Mouse (Mus musculus): Measurements from ENCODE around the gene Krt9. TPM values are rescaled to one million over a fixed set of nuclear protein-coding genes. Genes with fewer than 3 reads are reported as not detected.

The Krt9 gene
- total RNA-seq, 2 experiments from 2014 or later: not detected

DNA sequence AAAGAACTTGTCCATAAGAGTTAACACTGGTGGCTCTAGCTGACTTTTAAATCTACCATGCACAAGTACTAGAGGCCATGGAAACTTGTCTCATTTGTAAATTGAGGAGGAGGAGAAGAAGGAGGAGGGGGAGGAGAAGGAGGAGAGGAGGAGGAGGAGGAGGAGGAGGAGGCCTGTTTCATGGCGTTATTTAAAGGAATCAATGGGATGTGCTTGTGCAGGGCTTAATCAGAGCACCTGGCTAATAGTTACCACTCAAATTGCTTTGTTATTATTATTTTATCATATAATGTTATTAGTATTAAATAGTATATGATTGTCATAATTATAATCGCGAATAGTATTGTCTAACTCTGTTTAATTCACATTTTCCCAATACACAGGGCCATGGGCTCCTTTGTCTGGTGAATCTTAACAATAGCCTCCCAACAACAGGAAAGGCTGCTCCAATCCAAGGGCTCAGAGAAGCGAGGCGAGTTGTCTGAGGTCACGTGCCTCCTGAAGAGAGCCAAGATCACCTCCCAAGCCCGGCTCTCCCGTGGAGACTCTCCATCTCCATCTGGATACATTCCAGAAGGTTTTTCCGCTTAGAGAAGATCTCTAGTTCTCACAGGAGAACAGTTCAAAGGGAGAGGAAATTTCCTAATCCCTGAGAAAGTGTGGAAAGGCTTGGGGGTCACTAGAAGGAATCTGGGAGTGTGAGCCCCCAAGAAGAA is 44.3 kb downstream of the Krt9 start, which contains the start of gene Krt19:
Gene Krt19 (minus strand): TSS at position 51 of the 716 bp plus-strand sequence.
- no peak for DNase-seq

DNA sequence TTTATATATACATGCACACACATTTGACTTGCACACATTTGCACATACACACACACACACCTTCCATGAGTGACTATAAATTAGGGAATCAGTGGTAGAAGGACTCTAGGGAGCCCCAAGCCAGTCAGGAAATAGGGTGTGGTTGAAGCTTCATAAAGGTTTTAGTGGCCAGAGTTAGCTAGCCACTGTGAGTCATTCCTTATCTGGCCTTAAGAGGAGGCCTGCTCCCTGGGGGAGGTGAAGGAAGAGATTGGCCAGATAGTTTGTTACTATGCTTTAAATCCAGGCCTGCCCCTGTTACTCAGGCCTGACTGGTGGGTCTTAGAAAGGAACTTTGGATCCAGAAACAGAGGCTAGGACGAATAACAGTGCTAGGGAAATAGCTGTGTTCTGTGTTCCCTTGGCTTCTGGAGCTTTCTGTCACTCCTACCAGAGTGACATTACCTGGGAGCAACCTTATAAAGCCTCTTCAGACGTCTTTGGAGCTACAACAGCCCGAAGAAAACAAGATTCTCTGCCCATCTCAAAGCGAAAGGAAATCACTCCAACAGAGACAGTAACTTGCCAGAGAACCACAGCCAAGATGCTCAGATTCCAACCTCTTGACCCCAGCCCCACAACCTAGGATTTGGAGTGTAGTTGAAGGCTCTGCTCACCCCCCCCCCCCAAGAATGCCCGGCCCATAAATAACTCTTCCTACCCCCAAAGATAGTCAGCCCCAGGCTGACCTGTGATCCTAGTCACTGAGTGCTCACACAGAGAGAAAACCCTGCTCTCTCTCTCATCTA is 45.3 kb downstream of the Krt9 start:
- no peak for DNase-seq

DNA sequence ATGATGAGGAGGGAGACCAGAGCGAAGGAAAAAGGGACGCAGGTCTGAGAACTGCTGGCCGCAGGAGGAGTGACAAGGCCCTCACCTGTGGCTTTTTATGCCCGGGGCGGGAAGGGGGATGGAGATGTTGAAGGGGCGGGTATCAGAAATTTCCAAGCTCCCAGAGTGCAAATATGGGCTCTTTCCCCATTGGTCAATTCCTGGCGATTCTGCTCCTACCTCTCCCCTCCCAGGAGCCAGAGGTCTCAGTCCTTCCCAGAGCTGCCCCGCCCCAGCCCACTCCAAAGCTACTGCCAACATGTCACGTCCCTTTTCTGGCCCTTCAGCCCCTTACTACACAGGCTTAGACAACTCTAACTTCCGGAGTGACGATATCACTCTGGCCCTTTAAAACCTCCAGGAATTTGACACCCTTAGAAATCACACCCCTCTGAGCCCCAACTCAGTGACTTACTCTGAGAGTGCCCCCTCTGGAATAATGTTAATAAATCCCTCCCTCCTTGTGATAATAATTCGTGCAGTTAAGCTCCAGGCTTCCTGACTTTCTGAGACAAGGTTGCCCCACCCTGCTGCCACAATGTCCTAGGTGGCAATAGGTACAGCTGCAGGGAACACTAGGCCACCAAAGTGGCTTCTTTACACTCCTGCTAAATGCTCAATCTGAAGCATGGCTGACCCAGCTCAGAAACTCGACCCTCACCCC is 47.0 kb downstream of the Krt9 start:
- no peak for DNase-seq

DNA sequence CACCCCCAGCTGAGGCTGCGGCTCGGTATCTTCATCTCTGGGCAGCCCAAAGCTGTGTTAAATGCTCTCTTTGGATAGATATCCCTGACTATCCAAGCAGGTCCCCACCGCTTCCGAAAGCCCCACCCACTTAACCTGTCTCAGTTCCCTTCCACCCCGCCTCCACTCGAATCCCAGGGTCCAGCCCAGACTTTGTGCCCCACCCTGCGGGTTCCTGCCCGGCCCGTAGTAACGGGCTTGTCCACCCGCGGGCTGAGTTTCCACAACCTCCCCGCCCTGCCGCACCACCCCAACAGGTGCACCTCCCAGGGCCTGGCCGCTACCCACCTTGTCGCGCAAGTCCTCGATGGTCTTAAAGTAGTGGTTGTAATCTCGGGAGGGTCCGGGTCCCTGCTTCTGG is 47.9 kb downstream of the Krt9 start:
- DNase-seq: no peak

DNA sequence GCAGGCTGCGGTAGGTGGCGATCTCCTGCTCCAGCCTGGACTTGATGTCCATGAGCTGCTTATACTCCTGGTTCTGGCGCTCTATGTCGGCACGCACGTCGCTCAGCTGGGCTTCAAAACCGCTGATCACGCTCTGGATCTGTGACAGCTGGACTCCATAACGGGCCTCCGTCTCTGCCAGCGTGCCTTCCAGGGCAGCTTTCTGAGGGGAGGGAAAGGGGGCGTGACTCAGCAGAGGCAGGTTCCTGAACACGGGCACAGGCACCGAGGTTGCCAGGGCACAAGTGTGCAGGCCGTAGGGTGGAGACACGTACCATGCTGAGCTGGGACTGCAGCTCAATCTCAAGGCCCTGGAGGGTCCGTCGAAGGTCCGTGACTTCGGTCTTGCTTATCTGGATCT is 52.1 kb downstream of the Krt9 start:
- no peak for DNase-seq

DNA sequence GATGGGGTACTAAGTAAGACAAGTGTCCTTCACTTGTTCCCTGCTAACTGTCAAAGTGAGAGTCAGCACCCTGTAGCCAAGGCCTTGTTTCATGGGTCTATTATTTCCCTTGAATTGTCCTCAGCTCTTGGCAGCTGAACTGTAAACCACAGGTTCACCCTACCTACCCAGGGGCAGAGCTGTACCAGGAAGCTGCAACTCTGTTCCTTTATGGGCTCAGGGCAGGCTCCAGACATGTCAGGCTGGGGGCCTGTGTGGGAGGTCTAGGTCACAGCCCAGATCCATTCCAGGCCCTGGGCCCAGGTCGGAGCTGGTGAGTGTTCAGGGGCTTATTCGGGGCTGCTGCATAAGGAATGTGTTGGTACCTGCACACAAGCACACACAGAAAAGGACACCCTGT is 53.7 kb downstream of the Krt9 start:
- no peak for DNase-seq

DNA sequence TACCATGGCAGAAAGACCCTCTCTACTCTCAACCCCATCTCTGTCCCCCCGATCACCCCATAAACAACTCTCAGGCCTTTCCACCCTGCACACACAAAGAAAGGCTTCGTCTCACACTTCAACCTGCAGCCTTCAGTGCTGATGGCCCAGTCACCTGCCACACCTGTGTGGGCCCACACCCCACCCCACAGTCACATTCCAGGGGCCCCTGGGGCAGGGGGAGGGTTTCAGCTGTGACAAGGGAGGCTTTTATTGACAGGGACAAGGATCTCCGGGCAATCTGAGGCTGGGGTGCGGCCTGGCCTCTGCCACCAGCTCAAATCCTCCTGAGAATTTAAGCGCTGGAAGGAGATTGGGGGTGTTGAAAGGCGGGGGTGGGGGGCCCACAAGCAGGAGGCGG is 54.2 kb downstream of the Krt9 start:
- no peak for DNase-seq

DNA sequence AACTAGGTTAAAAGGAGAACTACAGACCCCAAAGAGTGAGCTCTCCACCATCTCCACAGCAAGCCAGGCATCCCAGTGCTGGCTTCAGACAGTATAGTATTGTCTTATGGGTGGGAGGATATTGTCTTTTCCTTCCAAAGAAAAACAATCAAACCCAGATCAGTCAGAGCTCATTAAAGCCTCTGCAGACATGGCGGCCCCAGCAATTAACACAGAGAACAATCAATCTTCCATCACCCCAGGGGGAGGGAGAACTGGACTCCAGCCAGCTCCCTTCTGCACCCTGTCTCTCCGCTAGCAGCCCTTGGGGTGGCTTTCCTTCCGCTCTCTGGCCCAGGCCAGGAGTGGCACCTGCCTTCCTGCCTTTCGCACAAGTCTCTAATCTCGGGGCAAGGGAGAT is 55.4 kb downstream of the Krt9 start:
- no peak for DNase-seq

Other genes with a start within 250 kb of the Krt9 start
- not detected for gene Krtap9-5, start 244.8 kb downstream of the Krt9 start, total RNA-seq (2021)
- not detected for gene Krtap29-1, start 214.2 kb downstream of the Krt9 start, total RNA-seq (2021)
- not detected for gene Krtap16-1, start 206.6 kb downstream of the Krt9 start, total RNA-seq (2021)
- gene Krtap17-1, start 199.3 kb downstream of the Krt9 start, total RNA-seq (2021): not detected
- not detected for gene Krt33a, start 177.0 kb downstream of the Krt9 start, total RNA-seq (2021)
- gene Krt33b, start 163.4 kb downstream of the Krt9 start, total RNA-seq (2021): not detected
- gene Krt34, start 151.7 kb downstream of the Krt9 start, total RNA-seq (2021): not detected
- not detected for gene Krt31, start 142.7 kb downstream of the Krt9 start, total RNA-seq (2021)
- not detected for gene Krt32, start 105.0 kb downstream of the Krt9 start, total RNA-seq (2021)
- gene Krt35, start 97.0 kb downstream of the Krt9 start, total RNA-seq (2021): not detected
- under 1 TPM; 0.16 to 0.36 TPM for gene Krt36, start 87.6 kb downstream of the Krt9 start, total RNA-seq (2021)
- gene Krt13, start 71.7 kb downstream of the Krt9 start, total RNA-seq (2021): not detected
- not detected for gene Krt15, start 57.3 kb downstream of the Krt9 start, total RNA-seq (2021)
- 1 to 10 TPM; 3.9 to 6.8 TPM for gene Krt19, start 44.6 kb downstream of the Krt9 start, total RNA-seq (2021)
- gene Krt14, start 14.3 kb upstream of the Krt9 start, total RNA-seq (2021): under 1 TPM; 0.23 to 0.36 TPM
- not detected for gene Krt16, start 55.7 kb upstream of the Krt9 start, total RNA-seq (2021)
- gene Krt17, start 67.8 kb upstream of the Krt9 start, total RNA-seq (2021): not detected
- gene Krt42, start 76.6 kb upstream of the Krt9 start, total RNA-seq (2021): not detected
- gene Eif1, start 126.6 kb upstream of the Krt9 start, total RNA-seq (2021): 1,000 to 10,000 TPM; 1,327 to 1,427 TPM
- not detected for gene Gast, start 141.2 kb upstream of the Krt9 start, total RNA-seq (2021)
- gene Hap1, start 162.9 kb upstream of the Krt9 start, total RNA-seq (2021): 10 to 100 TPM; 36.0 to 43.8 TPM
- 10 to 100 TPM; 73.9 to 87.1 TPM for gene Jup, start 204.5 kb upstream of the Krt9 start, total RNA-seq (2021)
- gene P3h4, start 221.6 kb upstream of the Krt9 start, total RNA-seq (2021): 10 to 100 TPM; 26.3 to 40.5 TPM
- 10 to 100 TPM; 23.7 to 27.2 TPM for gene Fkbp10, start 222.5 kb upstream of the Krt9 start, total RNA-seq (2021)
- gene Nt5c3b, start 248.6 kb upstream of the Krt9 start, total RNA-seq (2021): 10 to 100 TPM; 53.8 to 58.2 TPM
- 1 to 10 TPM in 1 of 2 experiments, under 1 TPM in 1; 0.63 to 1.2 TPM for gene Klhl10, start 248.7 kb upstream of the Krt9 start, total RNA-seq (2021)

Measured in adrenal gland, postnatal 36 days (tissue).